Mouse (Mus musculus): ENCODE results near the gene Pusl1.
A peak's percentile ranks its signal among the peaks of the same experiment; 100 is the strongest.

DNA sequence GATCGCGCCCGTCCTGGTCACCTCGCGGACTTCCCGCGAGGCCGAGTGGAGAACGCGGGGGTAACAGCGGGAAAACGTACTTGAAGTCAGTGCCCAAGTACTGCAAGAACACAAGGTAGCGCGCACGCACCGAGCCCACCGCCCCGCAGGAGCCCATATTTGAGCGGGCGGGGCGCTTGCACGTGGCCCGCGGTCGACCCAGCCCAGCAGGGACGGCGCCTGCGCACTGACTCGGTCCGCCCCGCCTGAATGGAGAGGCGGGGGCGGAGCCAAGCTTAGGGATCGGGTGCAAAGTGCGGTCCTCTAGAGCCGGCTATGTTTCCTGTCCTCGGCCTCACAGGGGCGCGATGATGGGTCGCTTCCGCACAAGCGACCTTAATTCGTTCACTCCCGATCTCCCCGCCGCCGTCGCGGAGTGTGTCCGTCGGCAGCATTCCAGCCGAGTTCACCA lies at the start of gene Pusl1, which contains the start of gene Acap3:
- TF ChIP-seq EP300 (IDR thresholded peaks at IDR 0.05; ENCODE audit: insufficient read depth, low read depth, low read length) (no peak), POLR2A (IDR thresholded peaks at IDR 0.05; ENCODE audit: insufficient read depth, low read depth, low read length) (peak; percentile 36)
